Mouse (Mus musculus) stomach, embryonic 14.5 days (tissue): Measurements from ENCODE around the gene Krit1. TPM values are rescaled to one million over a fixed set of nuclear protein-coding genes. Genes with fewer than 3 reads are reported as not detected.

Source experiments
- polyA plus RNA-seq: library from polyadenylated mRNA; unstranded; fragments of >200 nt; fragmentation: Nextera tagmentation; extraction: Ambion mirVana; gene quantifications from 2 replicates; pipeline ENCODE4 v1.2.1, GENCODE M21; 2014

Krit1 gene
- polyA plus RNA-seq, 1 experiment from 2014 or later: 48.9 TPM

Other genes starting within 250 kb of the Krit1 start
- gene 1700109H08Rik, start 231.6 kb upstream of the Krit1 start, polyA plus RNA-seq: 4.7 and 5.4 TPM in 2 replicates
- gene Pex1, start 207.1 kb upstream of the Krit1 start, polyA plus RNA-seq: 19.2 and 19.8 TPM in 2 replicates
- gene Rbm48, start 206.6 kb upstream of the Krit1 start, polyA plus RNA-seq: 16.9 and 17.3 TPM in 2 replicates
- gene Tmbim7, start 152.0 kb upstream of the Krit1 start, polyA plus RNA-seq: not detected in 2 replicates
- 73.9 and 76.3 TPM in 2 replicates for gene Gatad1, start 146.0 kb upstream of the Krit1 start, polyA plus RNA-seq
- 13.5 and 14.0 TPM in 2 replicates for gene Ankib1, start 259 bp upstream of the Krit1 start, polyA plus RNA-seq
- gene Lrrd1, start 42.0 kb downstream of the Krit1 start, polyA plus RNA-seq: 0.10 TPM in 1 of 2 replicates, not detected in the other
- 9.9 and 10.1 TPM in 2 replicates for gene Mterf1a, start 90.7 kb downstream of the Krit1 start, polyA plus RNA-seq
- gene Akap9, start 124.9 kb downstream of the Krit1 start, polyA plus RNA-seq: 138 and 157 TPM in 2 replicates